Mouse (Mus musculus) CD8-positive naive resting alpha-beta T cell, adult 2 months (primary cell): Measurements from ENCODE around the gene Ccdc51.

Source experiments
- DNase-seq, 2 experiments: peaks; one replicate each; pipeline ENCODE4 v3.0.0; 2022; ENCODE audit warnings: low read depth in 2 of 2, low spot score in 2 of 2

The Ccdc51 gene

GRCm38 (mm10) chr9:109082124-109082800, at the start of gene Ccdc51, which contains the start of gene Tma7:
Gene Ccdc51 (plus strand): TSS chr9:109082493.
Gene Tma7 (minus strand): TSS chr9:109082587.
- peak; percentile 71 to 80 for DNase-seq

GRCm38 (mm10) chr9:109038086-109038895, 44.0 kb upstream of the Ccdc51 start, which contains the start of gene Shisa5:
Gene Shisa5 (plus strand): TSS chr9:109038565.
- DNase-seq: peak; percentile 17 to 53

GRCm38 (mm10) chr9:109038901-109039364, 43.4 kb upstream of the Ccdc51 start:
- DNase-seq: no peak

- DNase-seq: no peak
These were observed 42.6 kb upstream of the Ccdc51 start for GRCm38 (mm10) chr9:109039681-109040080.

DNA sequence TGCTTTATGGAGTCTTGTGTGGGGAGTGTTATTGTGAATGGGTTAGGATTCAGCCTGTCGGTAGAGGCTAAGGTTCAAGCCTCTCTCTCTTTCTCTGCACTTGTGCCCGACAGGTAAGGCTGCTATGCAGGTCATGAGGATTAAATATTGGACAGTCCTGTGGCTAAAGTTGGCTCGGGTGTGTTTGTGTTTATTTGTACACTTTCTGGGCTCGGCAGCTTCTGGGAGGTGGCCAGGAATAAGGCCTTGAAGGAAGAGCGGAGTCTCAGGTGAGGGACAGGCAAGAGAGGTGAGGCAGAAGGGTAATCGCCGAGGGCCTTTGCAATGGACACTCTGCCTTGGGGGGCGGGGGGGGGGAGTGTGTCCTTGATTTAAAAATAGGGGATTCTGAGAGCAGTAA, 42.1 kb upstream of the Ccdc51 start:
- DNase-seq: no peak

DNA sequence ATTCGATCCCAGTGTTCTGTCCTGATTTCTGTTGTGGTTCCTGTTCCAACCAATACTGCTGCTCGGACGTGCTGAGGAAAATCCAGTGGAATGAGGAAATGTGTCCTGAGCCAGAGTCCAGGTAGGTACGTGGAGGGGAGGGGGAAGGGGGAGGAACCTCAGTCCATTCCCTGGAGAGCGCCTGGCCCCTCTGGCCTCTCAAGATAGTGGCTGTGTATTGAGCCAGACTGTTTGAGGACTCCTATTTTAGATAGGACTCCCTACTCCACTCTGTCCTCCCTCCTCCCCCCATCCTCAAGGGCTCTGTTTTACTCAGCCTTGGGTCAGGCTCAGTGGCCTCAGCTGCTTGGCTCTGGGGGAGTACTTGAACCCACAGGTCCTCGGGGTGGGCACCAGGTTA, 41.4 kb upstream of the Ccdc51 start:
- DNase-seq: no peak

- DNase-seq: no peak
These were observed 40.9 kb upstream of the Ccdc51 start for GRCm38 (mm10) chr9:109041351-109041750.

GRCm38 (mm10) chr9:109046306-109046705, 36.0 kb upstream of the Ccdc51 start:
- peak; percentile 83 to 87 for DNase-seq

DNA sequence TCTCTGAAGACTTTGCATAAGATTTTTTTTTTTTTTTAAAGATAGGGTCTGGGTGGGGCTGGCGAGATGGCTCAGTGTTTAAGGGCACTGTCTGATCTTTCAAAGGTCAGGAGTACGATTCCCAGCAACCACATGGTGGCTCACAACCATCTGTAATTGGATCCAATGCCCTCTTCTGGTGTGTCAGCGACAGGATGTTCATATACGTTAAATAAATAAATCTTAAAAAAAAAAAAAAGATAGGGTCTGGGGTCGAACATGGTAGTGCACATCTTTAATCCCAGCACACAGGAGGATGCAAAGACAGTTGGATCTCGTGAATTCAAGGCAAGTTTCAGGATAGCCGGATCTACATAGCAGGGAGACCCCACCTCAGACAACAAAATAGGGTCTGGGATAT, 33.0 kb upstream of the Ccdc51 start:
- no peak for DNase-seq

GRCm38 (mm10) chr9:109049996-109050673, 32.2 kb upstream of the Ccdc51 start:
- DNase-seq: no peak

DNA sequence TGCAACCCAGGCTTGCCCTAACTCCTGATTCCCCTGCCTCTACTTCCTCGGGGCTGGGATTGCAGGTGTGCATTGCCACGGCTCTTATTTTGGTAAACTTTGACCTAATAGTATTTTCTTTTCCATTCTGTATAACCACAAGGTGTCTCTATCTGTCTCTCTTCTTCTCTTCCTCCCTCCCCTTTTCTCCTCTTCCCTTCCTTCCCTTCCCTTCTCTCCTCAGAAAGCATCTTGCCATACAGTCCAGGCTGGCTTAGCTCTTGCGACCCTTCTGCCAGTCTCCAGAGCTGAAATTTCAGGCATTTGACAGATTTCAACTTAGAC, 31.7 kb upstream of the Ccdc51 start:
- DNase-seq: no peak

DNA sequence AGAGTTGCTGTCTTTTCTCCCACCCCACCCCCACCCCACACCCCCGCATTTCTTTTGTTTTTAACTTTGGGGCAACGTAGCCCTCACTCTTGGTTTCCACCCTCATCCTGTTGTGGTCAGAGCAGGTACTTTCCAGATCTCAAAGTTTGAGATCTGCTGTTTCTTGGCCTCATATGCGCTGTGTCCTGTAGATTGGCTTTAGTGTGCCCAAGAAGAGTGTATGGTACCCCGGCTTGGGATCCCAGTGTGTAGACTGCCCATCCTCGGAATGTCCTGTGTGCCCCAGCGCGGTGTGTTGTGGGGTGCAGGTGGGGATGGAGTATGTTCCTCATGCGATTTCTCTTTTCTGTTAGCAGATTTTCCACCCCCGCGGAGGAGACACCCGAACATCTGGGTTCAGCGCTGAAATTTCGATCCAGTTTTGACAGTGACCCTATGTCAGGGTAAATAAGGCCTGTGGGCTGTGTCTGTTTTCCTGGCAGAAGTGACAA, 31.2 kb upstream of the Ccdc51 start:
- DNase-seq: peak; percentile 77 to 80

DNA sequence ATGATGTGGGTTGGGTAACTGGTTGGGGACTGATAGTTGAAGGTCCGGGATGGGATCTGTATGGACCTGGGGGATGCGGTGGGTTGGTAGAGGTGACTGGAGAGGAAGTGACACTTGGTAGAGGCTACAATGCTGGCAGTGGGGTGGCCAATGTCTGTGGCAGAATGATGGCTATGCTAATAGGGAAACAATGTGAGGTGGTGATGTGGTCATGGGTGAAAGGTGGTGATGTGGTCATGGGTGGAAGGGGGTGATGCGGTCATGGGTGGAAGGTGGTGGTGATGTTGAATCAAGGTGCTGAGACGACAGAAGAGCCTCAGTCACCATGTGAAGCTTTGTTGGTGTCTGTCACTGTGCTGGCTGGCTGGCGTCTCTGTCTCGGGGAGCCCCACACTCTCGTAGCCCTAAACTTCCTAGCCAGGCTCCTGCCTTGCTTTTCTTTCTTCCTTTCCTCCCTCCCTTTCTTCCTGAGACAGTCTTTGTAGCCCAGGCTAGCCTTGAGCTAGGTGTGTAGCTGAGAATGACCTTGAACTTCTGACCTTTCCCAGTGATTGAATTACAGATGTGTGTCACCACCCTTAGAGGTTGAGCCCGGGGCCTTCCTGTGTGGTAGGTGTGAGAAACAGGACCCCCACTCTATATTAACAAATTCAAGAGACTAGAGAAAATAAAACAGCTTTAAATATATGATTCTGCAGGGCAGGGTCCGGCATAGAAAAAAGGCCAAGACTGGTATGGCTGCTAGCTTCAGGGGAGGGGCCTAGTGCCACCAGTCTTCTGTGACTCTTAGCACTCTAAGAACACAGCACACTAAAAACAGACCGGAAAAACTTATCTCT, 30.4 kb upstream of the Ccdc51 start:
- peak; percentile 76 to 80 for DNase-seq

DNA sequence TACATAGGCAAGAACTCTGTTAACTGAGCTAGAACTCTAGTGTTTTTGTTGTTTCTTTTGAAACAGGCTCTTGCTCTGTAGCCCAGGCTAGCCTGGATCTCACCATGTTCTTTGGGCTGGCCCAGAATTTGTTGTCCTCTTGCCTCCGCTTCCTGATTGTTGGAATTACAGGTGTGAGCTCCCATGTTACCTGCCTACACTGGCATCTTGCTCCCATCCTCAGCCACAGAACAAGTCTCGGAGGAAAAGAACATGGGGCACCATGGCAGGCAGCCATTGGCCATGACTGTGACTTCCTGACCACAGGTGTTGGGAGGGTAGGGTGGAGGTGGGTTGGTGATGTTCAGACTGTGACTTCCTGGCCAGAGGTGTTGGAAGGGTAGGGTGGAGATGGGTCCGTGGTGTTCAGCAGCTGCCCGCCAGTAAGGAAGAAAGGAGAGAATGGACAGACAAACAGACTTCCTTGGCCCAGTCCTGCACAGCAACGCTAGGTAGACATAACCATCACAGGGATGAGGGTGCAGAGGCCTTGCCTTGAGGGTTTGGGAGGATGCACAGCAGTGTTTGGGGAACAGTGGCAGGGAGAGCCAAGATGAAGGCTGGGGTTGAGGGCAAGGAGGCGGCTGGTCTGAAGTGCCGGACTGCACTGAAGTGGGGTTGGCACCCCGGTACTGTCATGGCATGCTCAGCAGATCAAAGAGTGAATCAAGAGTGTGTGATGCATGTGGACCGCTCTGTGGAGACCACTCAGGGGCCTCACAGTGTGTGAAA, 29.6 kb upstream of the Ccdc51 start:
- DNase-seq: peak; percentile 52 to 66

DNA sequence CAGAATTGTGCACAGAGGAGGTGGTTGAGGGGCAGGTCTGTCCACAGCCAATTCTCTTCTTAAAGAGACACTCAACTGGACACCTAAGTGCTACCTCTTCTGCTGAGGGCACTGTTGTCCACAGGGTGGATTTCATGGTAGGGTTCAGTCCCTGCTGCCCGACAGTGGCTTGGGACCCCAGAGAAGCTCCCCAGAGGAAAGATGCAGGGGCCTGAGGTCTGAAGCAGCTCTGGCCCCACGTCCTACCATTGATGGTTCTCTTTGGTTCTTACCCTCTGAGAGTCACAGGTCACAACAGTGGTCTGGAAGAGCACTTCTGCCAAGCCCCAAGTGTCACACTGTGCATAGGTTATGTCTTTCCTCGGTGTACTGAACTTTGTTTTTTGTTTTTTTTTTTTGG, 28.9 kb upstream of the Ccdc51 start:
- no peak for DNase-seq

DNA sequence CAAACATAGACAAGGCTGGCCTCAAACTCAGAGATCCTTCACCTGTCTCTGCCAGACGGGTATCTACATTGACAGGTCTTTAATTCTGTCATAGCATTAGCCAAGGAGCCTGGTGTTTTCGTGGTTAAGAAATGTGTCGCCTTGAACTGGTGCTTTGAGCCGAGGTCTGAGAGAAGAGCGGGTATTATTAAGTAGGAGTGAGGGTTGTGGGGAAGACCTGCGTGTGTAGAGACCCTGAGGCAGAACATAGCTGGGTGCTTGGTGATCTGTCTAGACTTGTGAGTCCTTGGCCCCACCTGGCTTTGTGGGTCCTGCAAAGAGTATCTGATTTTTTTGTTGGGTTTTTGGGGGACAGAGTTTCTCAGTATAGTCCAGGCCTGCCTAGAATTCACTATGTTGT, 28.4 kb upstream of the Ccdc51 start:
- DNase-seq: peak in 1 of 2 experiments; percentile 3

DNA sequence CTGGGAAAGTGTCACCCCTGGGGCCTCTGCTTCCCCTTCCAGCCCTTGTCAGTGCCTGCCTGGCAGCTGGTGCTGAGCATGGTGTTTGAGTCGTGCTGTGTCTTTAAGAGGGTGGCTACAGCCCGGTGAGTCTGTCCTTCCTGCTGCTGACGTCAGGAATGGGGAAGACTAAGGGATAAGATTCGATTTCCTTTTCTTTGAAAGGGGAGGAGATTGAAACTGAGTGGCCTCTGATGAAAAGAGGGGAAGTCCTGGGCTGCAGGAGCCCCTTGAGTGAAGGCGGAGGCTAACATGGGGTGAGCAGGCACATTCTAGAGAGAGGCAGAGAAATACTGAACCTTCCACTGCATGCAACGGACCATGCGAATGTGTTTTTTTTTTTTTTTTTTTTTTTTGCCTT, 27.6 kb upstream of the Ccdc51 start:
- peak; percentile 49 to 57 for DNase-seq

GRCm38 (mm10) chr9:109055271-109056030, 26.8 kb upstream of the Ccdc51 start:
- DNase-seq: peak in 1 of 2 experiments; percentile 18

- DNase-seq: peak in 1 of 2 experiments; percentile 14
These were observed 26.1 kb upstream of the Ccdc51 start for GRCm38 (mm10) chr9:109056081-109056690.
